Mouse (Mus musculus) small intestine, adult 2 months (tissue): ENCODE measurements at regions not wholly inside any gene's neighbourhood (a gene's known extent, or its start where the extent isn't known, plus 50 kb on each side); places are given as distances from the start of the nearest gene placed in this dataset.

Experiments
- CTCF ChIP-seq: fragments of 200-500 bp; IDR thresholded peaks from 2 replicates; pipeline ENCODE4 v1.5.1; 2012; ENCODE audit warnings: low read depth, mild to moderate bottlenecking, control low read depth, inconsistent platforms, low read length, moderate library complexity, mixed read lengths; ENCODE audit not compliant: insufficient replicate concordance, insufficient read length; ENCODE audit errors: extremely low read depth
- POLR2A ChIP-seq: fragments of 200-500 bp; IDR thresholded peaks from 2 replicates; pipeline ENCODE4 v1.6.1; 2012; ENCODE audit warnings: low read depth, mild to moderate bottlenecking, control low read depth, inconsistent platforms, low read length, moderate library complexity

GRCm38 (mm10) chr2:166398156-166398555 is 242.7 kb upstream of the Sulf2 start:
- TF ChIP-seq CTCF: no peak
- TF ChIP-seq POLR2A: no peak
